Mouse (Mus musculus): ENCODE measurements around the gene Isyna1.
A peak's percentile ranks its signal among the peaks of the same experiment; 100 is the strongest.

DNA sequence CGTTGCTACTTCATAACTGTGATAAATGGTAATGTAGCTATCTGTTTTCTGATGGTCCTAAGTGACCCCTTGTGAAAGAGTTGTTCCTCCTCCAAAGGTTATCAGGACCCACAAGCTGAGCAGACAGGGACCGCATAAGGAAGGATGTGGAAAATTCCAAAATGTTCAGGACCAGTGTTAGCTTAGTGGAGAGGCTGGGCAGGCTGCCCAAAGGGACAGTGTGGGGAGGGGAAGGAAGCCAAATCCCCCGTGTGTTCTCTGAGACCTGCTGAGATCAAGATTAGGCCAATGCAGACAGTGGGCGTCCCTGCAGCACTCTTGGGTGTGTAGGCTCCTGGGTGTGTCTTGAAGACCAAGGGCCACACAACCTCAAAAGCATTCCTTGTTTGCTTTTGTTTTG is 19.3 kb upstream of the Isyna1 start:
- no peak for TF ChIP-seq CTCF (IDR thresholded peaks at IDR 0.05)
- 0 out of 2 replicates have a peak, but pooled peaks have one; percentile 18 for TF ChIP-seq POLR2A (IDR thresholded peaks at IDR 0.05; ENCODE audit: insufficient read depth, low read depth, low read length)
- TF ChIP-seq EP300 (IDR thresholded peaks at IDR 0.05; ENCODE audit: insufficient read depth, low read depth, low read length): peak; percentile 68
